Mouse (Mus musculus): ENCODE results near the gene Atxn1. TPM values are rescaled to one million over a fixed set of nuclear protein-coding genes. Genes with fewer than 3 reads are reported as not detected.

Gene Atxn1
- total RNA-seq, 2 experiments from 2014 or later = 145 to 169 TPM

- intact Hi-C loops (cut with DNase I) = loop anchor here (5.0 to 10.0 kb wide), 4 partner anchors 76 to 391 kb away; no protein-coding TSS in a partner anchor
- no peak for DNase-seq (ENCODE audit: low spot score in 2 of 2)
Observed at GRCm38 (mm10) chr13:45965594-45966432, 1.0 kb upstream of the Atxn1 start.

DNA sequence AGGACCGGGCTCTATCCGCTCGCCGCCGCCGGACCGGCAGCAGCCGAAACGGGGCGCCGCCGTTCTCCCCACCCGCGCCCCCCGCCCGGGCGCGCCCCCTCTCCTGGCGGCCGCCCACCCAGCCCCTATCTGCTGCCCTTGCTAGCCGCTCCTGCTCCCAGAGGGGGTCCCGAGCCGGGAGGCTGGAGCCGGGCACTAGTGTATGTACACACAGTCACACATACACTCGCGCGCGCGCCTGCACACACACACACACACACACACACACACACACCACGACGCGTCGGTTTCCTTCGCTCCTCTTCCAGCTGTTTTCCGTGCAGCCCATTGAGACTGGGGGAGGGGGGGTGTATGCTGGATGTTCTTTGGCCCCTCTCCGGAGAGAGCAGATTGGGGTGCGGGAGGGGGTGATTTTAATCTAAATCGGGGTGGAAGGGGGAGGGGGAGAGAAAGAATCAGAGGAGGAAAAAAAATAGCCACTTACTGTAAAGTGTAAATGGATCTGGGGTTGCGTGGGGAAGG is 416 bp downstream of the Atxn1 start:
- intact Hi-C loops (cut with DNase I) = loop anchor here (5.0 to 10.0 kb wide), 4 partner anchors 157 to 390 kb away; no protein-coding TSS in a partner anchor
- DNase-seq (ENCODE audit: low spot score in 2 of 2) = peak; percentile 61 to 76

DNA sequence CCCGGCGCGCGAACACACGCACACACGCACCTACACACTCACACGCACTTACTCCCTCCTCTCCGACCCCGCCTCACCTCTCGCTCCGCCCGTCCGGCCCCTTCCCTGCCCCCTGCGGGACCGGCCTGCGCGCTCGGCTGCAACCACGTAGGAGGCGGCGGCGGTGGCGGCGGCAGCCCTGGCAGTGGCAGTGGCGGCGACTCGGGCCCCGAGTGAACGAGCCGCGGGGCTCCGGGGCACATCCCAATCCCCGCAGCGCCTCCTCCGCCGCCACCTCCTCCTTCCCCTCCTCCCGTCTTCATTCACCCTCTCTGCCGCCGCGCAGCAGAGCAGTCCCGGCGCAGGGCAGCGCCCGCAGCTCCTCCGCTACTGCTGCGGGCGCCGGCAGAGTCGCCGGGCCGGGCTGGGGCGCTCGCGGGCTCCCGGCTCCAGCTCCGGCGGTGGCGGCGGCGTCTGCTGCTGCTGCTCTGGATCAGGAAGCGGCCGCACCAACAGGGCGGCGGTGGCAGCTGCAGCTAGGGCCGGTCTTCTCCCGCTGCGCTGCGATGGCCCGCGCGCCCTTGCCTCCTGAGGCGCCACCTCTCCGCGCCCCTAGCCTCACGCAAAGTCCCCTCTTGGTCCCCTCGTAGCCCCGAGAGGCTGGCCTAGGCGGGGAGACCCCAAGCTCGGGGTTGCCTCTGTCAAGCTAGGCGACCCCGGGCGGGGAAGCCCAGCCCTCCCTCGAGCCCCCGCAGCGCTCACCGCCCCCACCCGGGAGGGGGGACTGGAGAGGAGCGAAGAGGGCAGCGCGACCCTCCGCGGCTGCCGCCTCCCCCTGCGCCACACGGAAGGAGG is 1.1 kb downstream of the Atxn1 start:
- intact Hi-C loops (cut with DNase I) = loop anchor here (5.0 to 10.0 kb wide), 4 partner anchors 156 to 389 kb away; no protein-coding TSS in a partner anchor
- DNase-seq (ENCODE audit: low spot score in 2 of 2) = peak; percentile 41 to 71

GRCm38 (mm10) chr13:45962776-45963175 is 2.0 kb downstream of the Atxn1 start:
- DNase-seq (ENCODE audit: low spot score in 2 of 2) = no peak
- intact Hi-C loops (cut with DNase I) = loop anchor here (5.0 to 10.0 kb wide), 4 partner anchors 155 to 388 kb away; no protein-coding TSS in a partner anchor

DNA sequence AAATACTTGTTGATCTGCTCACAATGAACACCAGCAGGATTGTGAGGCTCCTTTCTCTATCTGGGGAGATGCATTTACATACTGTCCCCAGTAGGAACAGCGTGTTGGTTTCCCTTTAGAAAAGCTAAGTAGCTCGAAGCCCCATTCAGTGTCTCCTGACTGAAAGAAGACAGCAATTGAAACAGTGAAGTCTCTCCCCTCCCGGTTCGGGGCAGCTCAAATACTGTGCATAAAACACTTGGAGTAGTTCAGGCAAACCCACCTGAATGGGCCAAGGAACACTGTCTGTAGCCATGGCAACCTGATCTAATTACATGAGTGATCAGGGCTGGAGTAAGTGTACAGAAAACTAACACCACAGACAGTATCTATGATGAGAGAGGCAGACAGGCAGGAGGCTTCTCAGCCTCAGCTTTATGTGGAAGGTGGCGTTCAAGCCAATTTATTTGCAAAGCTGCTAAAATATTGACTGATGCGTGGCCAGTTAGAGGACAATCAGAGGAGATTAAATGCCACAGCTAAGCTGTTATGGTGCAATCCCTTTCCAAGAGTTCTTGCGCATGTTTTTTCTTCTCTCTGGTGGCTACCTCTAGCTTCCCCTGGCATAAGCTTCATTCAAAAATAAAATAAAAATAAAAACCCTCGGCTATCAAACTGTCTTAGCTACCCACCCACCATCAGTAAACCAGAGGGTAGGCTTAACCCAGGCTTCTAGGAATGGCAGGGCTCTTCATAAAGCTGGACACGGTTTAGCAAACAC is 2.8 kb downstream of the Atxn1 start:
- intact Hi-C loops (cut with DNase I) = loop anchor here (5.0 to 10.0 kb wide), 4 partner anchors 155 to 387 kb away; no protein-coding TSS in a partner anchor
- peak in 1 of 2 experiments; percentile 26 for DNase-seq (ENCODE audit: low spot score in 2 of 2)

- intact Hi-C loops (cut with DNase I) = loop anchor here (5.0 to 10.0 kb wide), 4 partner anchors 153 to 386 kb away; no protein-coding TSS in a partner anchor
- DNase-seq (ENCODE audit: low spot score in 2 of 2) = no peak
Observed at GRCm38 (mm10) chr13:45960311-45960965, 4.4 kb downstream of the Atxn1 start.

DNA sequence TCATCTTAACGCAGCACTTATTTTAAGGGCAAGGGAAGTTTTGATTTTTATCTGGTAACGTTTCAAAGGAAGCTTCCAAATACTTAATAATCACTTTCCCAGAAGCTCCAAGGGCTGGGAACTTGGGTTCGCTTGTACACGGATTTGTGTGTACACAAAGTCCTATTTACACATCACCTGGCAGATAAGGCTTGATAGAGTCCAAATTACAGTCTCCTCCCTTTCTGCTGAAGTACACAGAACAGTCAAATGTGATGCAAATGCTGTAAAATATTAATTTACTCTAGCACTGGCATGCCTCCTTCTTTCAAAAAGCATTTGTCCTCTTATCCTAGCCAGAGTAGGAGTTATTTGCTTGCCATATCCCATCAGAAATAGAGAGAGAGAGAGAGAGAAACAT is 6.5 kb downstream of the Atxn1 start:
- no peak for DNase-seq (ENCODE audit: low spot score in 2 of 2)
- intact Hi-C loops (cut with DNase I) = no loop called here

- intact Hi-C loops (cut with DNase I) = no loop called here
- DNase-seq (ENCODE audit: low spot score in 2 of 2) = no peak
Observed at GRCm38 (mm10) chr13:45957629-45958028, 7.2 kb downstream of the Atxn1 start.

- intact Hi-C loops (cut with DNase I) = no loop called here
- no peak for DNase-seq (ENCODE audit: low spot score in 2 of 2)
Observed at GRCm38 (mm10) chr13:45956287-45956686, 8.5 kb downstream of the Atxn1 start.

- DNase-seq (ENCODE audit: low spot score in 2 of 2) = no peak
- intact Hi-C loops (cut with DNase I) = no loop called here
Observed at GRCm38 (mm10) chr13:45955370-45956055, 9.3 kb downstream of the Atxn1 start.

DNA sequence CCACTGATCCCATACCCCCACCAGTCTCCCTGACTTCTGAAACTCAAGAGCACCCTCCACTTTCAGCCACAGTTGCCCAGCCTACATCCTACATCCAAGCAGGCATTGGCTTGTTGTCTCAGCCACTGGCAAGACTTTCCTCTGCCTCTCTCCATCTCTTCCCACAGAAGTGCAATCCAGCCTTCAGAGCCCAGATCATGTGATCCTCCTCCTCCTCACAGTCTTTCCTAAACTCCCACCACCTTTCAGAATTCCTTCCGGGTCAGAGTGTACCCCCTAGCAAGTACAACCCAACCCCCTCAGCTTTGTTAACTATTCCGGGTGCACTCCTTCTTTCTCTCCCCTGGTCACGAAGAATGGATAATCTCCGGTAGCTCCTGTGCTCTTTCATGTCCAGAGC is 11.7 kb downstream of the Atxn1 start:
- DNase-seq (ENCODE audit: low spot score in 2 of 2) = no peak
- intact Hi-C loops (cut with DNase I) = no loop called here

DNA sequence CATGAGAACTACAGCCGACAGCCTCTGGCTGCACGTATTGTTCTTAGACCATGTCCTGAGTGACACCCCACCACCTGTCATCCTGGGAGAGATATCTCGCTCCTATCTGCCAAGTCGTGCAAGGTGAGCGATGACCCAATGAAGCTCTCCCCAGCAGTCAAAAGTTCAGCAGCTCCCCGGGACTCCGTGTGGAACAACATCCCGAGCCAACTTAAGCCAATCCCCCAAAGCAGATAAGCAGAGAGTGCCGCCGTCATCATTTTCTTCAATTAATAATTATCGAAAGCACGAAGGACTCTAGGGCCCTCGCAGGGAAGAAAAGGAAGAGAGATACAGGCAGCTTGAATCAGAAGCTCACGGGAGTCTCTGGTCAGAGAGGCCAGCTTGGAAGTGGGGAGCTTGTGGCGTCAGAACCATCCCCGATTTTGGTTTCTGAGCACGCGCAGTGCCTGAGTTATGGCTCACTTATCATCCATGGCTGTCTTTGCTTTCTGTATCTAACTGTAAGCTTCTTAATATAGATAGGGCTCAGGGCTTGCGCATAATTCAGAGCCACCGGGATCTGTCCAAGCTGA is 13.7 kb downstream of the Atxn1 start:
- DNase-seq (ENCODE audit: low spot score in 2 of 2) = no peak
- intact Hi-C loops (cut with DNase I) = no loop called here

GRCm38 (mm10) chr13:45950355-45950861 is 14.4 kb downstream of the Atxn1 start:
- no peak for DNase-seq (ENCODE audit: low spot score in 2 of 2)
- intact Hi-C loops (cut with DNase I) = no loop called here

DNA sequence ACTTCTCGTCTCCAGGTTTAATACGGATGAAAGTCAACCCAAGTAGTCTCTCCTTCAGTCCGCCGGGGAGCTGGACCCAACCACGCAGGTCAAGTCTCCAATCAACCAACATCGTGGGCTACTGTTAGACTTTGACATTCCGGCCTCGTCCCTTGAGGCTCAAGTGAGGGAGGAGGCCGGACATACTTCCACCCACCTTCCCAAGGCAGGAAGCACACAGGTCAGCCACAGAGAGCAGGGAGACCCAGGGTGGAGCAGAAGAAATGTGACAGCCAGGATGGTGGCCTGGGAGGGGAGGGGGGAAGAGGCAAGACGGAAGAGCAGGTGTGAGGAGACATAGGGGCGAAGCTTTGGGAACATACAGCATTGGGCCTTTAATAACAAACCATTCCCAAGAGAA is 18.7 kb downstream of the Atxn1 start:
- DNase-seq (ENCODE audit: low spot score in 2 of 2) = no peak
- intact Hi-C loops (cut with DNase I) = no loop called here

- intact Hi-C loops (cut with DNase I) = no loop called here
- DNase-seq (ENCODE audit: low spot score in 2 of 2) = no peak
Observed at GRCm38 (mm10) chr13:45942337-45942736, 22.5 kb downstream of the Atxn1 start.

DNA sequence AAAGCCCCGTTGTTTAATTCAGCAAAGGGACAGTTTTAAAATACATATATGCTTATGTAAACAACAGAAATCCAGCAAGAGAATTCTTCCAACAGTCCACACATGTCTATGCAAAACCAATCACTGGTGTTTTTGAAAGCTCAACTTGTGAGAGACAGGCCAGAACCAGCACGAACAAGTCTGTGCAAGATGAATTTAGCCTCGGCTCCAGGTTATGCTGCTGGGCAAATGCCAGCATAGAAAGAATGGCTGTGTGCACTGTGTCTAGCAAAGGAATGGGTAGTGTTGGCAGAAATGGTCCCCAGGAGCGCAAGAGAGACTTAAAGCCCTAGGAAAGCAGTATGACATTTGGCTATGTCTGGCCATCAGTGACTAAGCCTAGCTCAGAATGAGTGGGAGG is 24.1 kb downstream of the Atxn1 start:
- no peak for DNase-seq (ENCODE audit: low spot score in 2 of 2)
- intact Hi-C loops (cut with DNase I) = no loop called here

GRCm38 (mm10) chr13:45939561-45939960 is 25.2 kb downstream of the Atxn1 start:
- DNase-seq (ENCODE audit: low spot score in 2 of 2) = no peak
- intact Hi-C loops (cut with DNase I) = no loop called here

GRCm38 (mm10) chr13:45938083-45938482 is 26.7 kb downstream of the Atxn1 start:
- DNase-seq (ENCODE audit: low spot score in 2 of 2) = no peak
- intact Hi-C loops (cut with DNase I) = no loop called here
